Mouse (Mus musculus): ENCODE measurements around the gene Stk33. TPM values are rescaled to one million over a fixed set of nuclear protein-coding genes. Genes with fewer than 3 reads are reported as not detected.

Stk33 gene
- total and polyA plus RNA-seq, 3 experiments: not detected

DNA sequence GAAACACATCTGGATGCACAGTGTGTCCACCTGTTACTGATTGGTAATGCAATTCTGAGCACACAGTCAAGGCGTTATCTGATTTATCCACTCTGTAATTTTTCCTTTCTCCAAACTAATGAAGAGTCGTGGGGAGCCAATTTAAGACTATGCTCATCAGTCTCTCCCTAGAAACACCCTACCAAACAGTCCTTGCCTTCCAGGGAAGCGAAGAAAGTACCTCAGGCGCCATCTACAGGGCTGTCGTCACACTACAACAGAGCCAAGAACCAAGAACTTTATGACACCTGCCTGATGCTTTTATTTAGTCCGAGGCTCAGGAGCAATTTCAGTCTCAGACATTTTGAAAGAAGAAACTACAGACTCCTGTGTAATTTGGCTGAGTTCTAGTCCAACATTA is 6.1 kb upstream of the Stk33 start:
- Histone ChIP-seq H3K27me3 (ENCODE audit: insufficient read depth, low read length) (peaks cover 5% of the 10 kb centered on the region; the same call in 1 of the 2 replicates), H3K9me3 (replicated peaks) (no peaks in the 10 kb centered on the region), H3K4me3 (ENCODE audit: low read depth, low read length) (no peak overlapping the region), H3K4me1 (ENCODE audit: insufficient read depth, low read depth, low read length) (no peaks in the 10 kb centered on the region), H3K36me3 (replicated peaks) (no peaks in the 10 kb centered on the region)
- ATAC-seq (ENCODE audit: extremely low read depth, insufficient number of reproducible peaks, low FRiP score, poor library complexity, severe bottlenecking) (no peak), DNase-seq (ENCODE audit: low spot score) (no peak)
- no peak for TF ChIP-seq GATA1 (IDR thresholded peaks at IDR 0.05; ENCODE audit: borderline replicate concordance, low read length)
- no peak for TF ChIP-seq GATA2 (IDR thresholded peaks at IDR 0.05; ENCODE audit: borderline replicate concordance, low read depth, low read length)
- TF ChIP-seq TAL1 (conservative IDR thresholded peaks at IDR 0.05; ENCODE audit: low read depth, low read length): no peak
- TF ChIP-seq CTCF (IDR thresholded peaks at IDR 0.05; ENCODE audit: low read depth, low read length): peak; percentile 40; the same call in 1 of the 2 replicates

DNA sequence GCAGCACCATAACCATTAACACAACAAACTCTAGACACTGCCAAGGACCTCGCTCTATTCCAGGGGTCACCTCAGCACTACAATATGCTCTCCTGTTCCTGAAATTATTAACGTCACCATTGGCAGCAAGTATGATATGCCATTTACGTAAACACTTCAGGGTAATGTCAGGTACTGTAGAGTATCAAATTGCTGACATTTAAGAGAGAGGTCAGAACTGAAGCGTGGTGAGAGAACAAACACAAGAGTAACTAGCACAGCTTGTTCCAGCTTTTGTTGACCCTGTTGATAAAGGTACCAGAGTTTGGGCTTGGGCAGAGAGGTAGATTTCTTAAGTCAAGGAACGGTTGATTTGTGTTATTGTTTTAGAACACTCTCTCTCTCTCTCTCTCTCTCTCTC is 3.9 kb upstream of the Stk33 start:
- Histone ChIP-seq H3K36me3 (replicated peaks) (no peaks in the 10 kb centered on the region), H3K27me3 (ENCODE audit: insufficient read depth, low read length) (peaks cover 8% of the 10 kb centered on the region; the same call in 1 of the 2 replicates), H3K9me3 (replicated peaks) (no peaks in the 10 kb centered on the region), H3K4me1 (ENCODE audit: insufficient read depth, low read depth, low read length) (no peaks in the 10 kb centered on the region), H3K4me3 (ENCODE audit: low read depth, low read length) (no peak overlapping the region)
- no peak for DNase-seq (ENCODE audit: low spot score)
- TF ChIP-seq GATA1 (IDR thresholded peaks at IDR 0.05; ENCODE audit: borderline replicate concordance, low read length) (no peak), GATA2 (IDR thresholded peaks at IDR 0.05; ENCODE audit: borderline replicate concordance, low read depth, low read length) (no peak), POLR2AphosphoS5 (IDR thresholded peaks at IDR 0.05; ENCODE audit: insufficient replicate concordance, low read depth, low read length) (no peak)
- no peak for ATAC-seq (ENCODE audit: extremely low read depth, insufficient number of reproducible peaks, low FRiP score, poor library complexity, severe bottlenecking)

DNA sequence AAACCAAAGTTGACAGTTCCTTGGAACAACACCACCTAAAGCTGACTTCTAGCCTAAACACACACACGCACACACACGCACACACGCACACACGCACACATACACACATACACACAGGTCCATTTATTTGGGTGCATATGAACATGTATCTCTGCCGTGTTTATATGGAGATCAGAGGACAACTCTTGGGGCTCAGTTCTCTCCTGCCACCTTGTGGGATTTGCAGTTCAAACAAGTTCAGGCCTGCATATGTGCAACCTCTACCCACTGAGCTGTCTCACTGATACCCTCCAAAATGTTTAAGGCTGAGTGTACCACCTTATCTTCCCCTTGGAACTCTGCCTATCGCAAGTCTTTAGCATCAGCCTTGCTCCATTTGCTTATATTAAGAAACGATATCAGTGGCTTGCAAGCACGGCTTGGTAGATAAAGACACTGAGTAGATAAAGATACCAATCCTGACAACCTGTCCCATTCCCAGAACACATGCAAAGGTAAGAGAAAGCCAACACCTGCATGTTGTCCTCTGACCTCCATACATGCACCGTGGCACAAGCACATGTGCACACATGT is 1.9 kb upstream of the Stk33 start:
- TF ChIP-seq POLR2AphosphoS5 (IDR thresholded peaks at IDR 0.05; ENCODE audit: insufficient replicate concordance, low read depth, low read length) (no peak), TAL1 (conservative IDR thresholded peaks at IDR 0.05; ENCODE audit: low read depth, low read length) (no peak), CTCF (IDR thresholded peaks at IDR 0.05; ENCODE audit: low read depth, low read length) (no peak), GATA1 (IDR thresholded peaks at IDR 0.05; ENCODE audit: borderline replicate concordance, low read length) (no peak), GATA2 (IDR thresholded peaks at IDR 0.05; ENCODE audit: borderline replicate concordance, low read depth, low read length) (no peak)
- no peaks in the 10 kb centered on the region for H3K36me3 ChIP-seq (replicated peaks)
- no peak overlapping the region for H3K4me3 ChIP-seq (ENCODE audit: low read depth, low read length)
- H3K9me3 ChIP-seq (replicated peaks): no peaks in the 10 kb centered on the region
- H3K27me3 ChIP-seq (ENCODE audit: insufficient read depth, low read length): peaks cover 11% of the 10 kb centered on the region
- no peaks in the 10 kb centered on the region for H3K4me1 ChIP-seq (ENCODE audit: insufficient read depth, low read depth, low read length)
- no peak for DNase-seq (ENCODE audit: low spot score)
- ATAC-seq (ENCODE audit: extremely low read depth, insufficient number of reproducible peaks, low FRiP score, poor library complexity, severe bottlenecking): no peak

DNA sequence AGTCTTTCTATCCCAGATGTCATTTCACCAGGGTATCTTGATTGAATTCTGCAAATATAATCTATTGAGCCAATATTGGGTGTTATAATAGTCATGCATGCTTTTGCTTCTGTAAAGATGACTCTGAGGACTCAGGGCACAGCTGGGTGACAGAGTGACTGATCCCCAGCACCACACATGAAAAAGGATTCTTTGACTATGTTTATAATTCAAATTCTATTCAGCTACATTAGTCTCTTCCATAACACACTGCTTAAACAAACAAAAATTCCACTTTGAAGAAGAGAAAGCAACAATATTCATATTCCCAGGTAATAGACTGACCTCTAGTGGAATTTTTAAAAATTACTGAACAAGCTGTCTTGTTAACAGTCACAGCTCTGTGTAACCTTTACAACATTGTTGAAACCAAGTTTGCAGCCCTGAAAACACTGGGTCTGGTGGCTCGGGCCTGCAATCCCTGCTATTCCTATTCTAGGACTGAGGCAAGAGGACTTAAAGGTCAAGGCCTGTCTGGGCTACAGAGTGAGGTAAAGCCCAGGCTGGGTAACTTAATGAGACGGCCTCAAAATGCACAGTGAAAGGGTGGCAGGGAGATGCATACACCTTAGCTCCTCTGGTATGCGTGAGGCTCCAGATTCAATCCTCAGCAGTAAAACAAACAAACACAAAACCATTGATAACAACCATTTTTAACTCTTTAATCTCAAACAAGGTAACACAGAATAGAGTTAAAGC is 14.3 kb downstream of the Stk33 start:
- DNase-seq (ENCODE audit: low spot score) (no peak), ATAC-seq (ENCODE audit: extremely low read depth, insufficient number of reproducible peaks, low FRiP score, poor library complexity, severe bottlenecking) (no peak)
- Histone ChIP-seq H3K36me3 (replicated peaks) (no peaks in the 10 kb centered on the region), H3K27me3 (ENCODE audit: insufficient read depth, low read length) (peaks cover 10% of the 10 kb centered on the region), H3K4me3 (ENCODE audit: low read depth, low read length) (no peak overlapping the region), H3K9me3 (replicated peaks) (no peaks in the 10 kb centered on the region), H3K4me1 (ENCODE audit: insufficient read depth, low read depth, low read length) (no peaks in the 10 kb centered on the region)
- TF ChIP-seq GATA2 (IDR thresholded peaks at IDR 0.05; ENCODE audit: borderline replicate concordance, low read depth, low read length) (no peak), GATA1 (IDR thresholded peaks at IDR 0.05; ENCODE audit: borderline replicate concordance, low read length) (no peak), TAL1 (conservative IDR thresholded peaks at IDR 0.05; ENCODE audit: low read depth, low read length) (no peak), POLR2AphosphoS5 (IDR thresholded peaks at IDR 0.05; ENCODE audit: insufficient replicate concordance, low read depth, low read length) (no peak), CTCF (IDR thresholded peaks at IDR 0.05; ENCODE audit: low read depth, low read length) (no peak)

DNA sequence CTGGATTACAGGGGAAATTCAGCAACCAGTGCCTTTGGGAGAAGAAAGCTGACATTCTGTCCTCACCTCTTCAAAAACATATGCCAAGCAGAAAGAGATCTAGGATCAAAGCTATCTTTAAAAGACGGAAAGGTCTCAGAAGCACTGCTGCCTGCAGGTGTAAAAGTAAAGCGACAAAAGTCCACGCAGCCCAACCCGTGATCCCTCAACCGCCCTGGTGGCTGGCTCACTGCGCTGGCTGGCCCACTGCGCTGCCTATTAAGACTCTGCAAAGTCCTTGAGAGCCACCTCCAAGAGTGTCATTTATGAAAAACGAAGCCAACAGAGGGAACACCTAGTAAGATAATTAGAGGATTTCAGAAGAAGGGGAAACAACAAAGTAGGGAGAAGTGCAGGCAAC is 16.1 kb downstream of the Stk33 start:
- H3K9me3 ChIP-seq (replicated peaks): no peaks in the 10 kb centered on the region
- no peak overlapping the region for H3K4me3 ChIP-seq (ENCODE audit: low read depth, low read length)
- no peaks in the 10 kb centered on the region for H3K4me1 ChIP-seq (ENCODE audit: insufficient read depth, low read depth, low read length)
- no peaks in the 10 kb centered on the region for H3K36me3 ChIP-seq (replicated peaks)
- no peak for ATAC-seq (ENCODE audit: extremely low read depth, insufficient number of reproducible peaks, low FRiP score, poor library complexity, severe bottlenecking)
- no peak for DNase-seq (ENCODE audit: low spot score)
- TF ChIP-seq TAL1 (conservative IDR thresholded peaks at IDR 0.05; ENCODE audit: low read depth, low read length) (no peak), GATA1 (IDR thresholded peaks at IDR 0.05; ENCODE audit: borderline replicate concordance, low read length) (no peak), CTCF (IDR thresholded peaks at IDR 0.05; ENCODE audit: low read depth, low read length) (no peak), POLR2AphosphoS5 (IDR thresholded peaks at IDR 0.05; ENCODE audit: insufficient replicate concordance, low read depth, low read length) (no peak), GATA2 (IDR thresholded peaks at IDR 0.05; ENCODE audit: borderline replicate concordance, low read depth, low read length) (no peak)
- H3K27me3 ChIP-seq (ENCODE audit: insufficient read depth, low read length): peaks cover 8% of the 10 kb centered on the region; the same call in 1 of the 2 replicates

DNA sequence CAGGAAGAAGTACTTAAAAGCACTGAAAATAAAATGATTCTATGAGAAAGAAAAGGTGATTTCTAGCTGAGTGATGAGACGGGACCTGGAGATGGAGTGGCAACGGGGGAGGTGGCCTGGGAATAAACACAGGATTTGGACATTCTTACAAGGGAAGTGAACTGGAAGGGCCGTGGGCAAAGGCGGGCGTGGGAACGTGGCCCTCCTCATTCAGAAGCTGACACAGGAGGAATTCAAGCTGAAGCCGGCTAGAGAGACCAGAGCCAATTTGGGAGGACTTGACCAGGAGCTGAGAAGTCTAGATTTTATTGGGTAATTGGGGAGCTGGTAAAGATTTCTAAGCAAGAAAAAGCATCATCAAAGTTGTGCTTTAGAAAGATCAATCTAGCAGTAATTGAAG is 33.4 kb downstream of the Stk33 start:
- TF ChIP-seq POLR2AphosphoS5 (IDR thresholded peaks at IDR 0.05; ENCODE audit: insufficient replicate concordance, low read depth, low read length): no peak
- TF ChIP-seq GATA1 (IDR thresholded peaks at IDR 0.05; ENCODE audit: borderline replicate concordance, low read length): no peak
- no peak for TF ChIP-seq TAL1 (conservative IDR thresholded peaks at IDR 0.05; ENCODE audit: low read depth, low read length)
- no peak for TF ChIP-seq CTCF (IDR thresholded peaks at IDR 0.05; ENCODE audit: low read depth, low read length)
- no peak for TF ChIP-seq GATA2 (IDR thresholded peaks at IDR 0.05; ENCODE audit: borderline replicate concordance, low read depth, low read length)
- Histone ChIP-seq H3K27me3 (ENCODE audit: insufficient read depth, low read length) (0 out of 2 replicates have a peak, but pooled peaks cover 2% of the 10 kb centered on the region), H3K4me1 (ENCODE audit: insufficient read depth, low read depth, low read length) (no peaks in the 10 kb centered on the region), H3K36me3 (replicated peaks) (no peaks in the 10 kb centered on the region), H3K9me3 (replicated peaks) (no peaks in the 10 kb centered on the region), H3K4me3 (ENCODE audit: low read depth, low read length) (no peak overlapping the region)
- DNase-seq (ENCODE audit: low spot score) (no peak), ATAC-seq (ENCODE audit: extremely low read depth, insufficient number of reproducible peaks, low FRiP score, poor library complexity, severe bottlenecking) (no peak)
